Comparison of ENCODE assay signal across 10 mouse cellular contexts in genomic region chr11:116920746-116921145, GRCm38 (mm10). TPM values are rescaled to one million over a fixed set of nuclear protein-coding genes. Genes with fewer than 3 reads are reported as not detected.
DNase-seq lines count a peak whose midpoint lies in the region; ATAC-seq and TF ChIP-seq lines count a peak whose summit lies in the region.
"Had no signal": no experiment of that assay in that cellular context is flagged by ENCODE, and none has a peak within 500 bp of the region (broad histone marks: within the 10 kb centered on the region; RNA-seq: fewer than 3 reads in every experiment).

No protein-coding gene starts in this region.

- peaks cover 50% of the 10 kb centered on the region for H3K4me1 ChIP-seq in forebrain, embryonic 10.5 days
- peaks cover 29% of the 10 kb centered on the region for H3K4me1 ChIP-seq in limb, embryonic 10.5 days
- no peaks in the 10 kb centered on the region for H3K4me1 ChIP-seq in stomach, postnatal 0 days (replicated peaks; ENCODE audit: control insufficient read depth, insufficient read depth)
- H3K4me1 ChIP-seq in thymus, adult 2 months (replicated peaks; ENCODE audit: control insufficient read depth, insufficient read depth, low read length) = peaks cover 10% of the 10 kb centered on the region

- no peaks in the 10 kb centered on the region for H3K9me3 ChIP-seq in forebrain, embryonic 10.5 days
- no peaks in the 10 kb centered on the region for H3K9me3 ChIP-seq in limb, embryonic 10.5 days (replicated peaks)
- no peaks in the 10 kb centered on the region for H3K9me3 ChIP-seq in stomach, postnatal 0 days (ENCODE audit: control insufficient read depth, low read length)
- H3K9me3 ChIP-seq: embryonic facial prominence, embryonic 13.5 days; limb, embryonic 12.5 days had no signal

- no peak overlapping the region for H3K9ac ChIP-seq in stomach, postnatal 0 days (ENCODE audit: low read length)
- H3K9ac ChIP-seq: limb, embryonic 12.5 days had no signal

- no peak overlapping the region for H3K4me2 ChIP-seq in stomach, postnatal 0 days (replicated peaks; ENCODE audit: low read depth)

- H3K36me3 ChIP-seq in forebrain, embryonic 10.5 days (replicated peaks) = peaks cover 27% of the 10 kb centered on the region
- no peaks in the 10 kb centered on the region for H3K36me3 ChIP-seq in limb, embryonic 10.5 days
- H3K36me3 ChIP-seq in stomach, postnatal 0 days (ENCODE audit: control insufficient read depth, insufficient read depth, low read length) = no peaks in the 10 kb centered on the region
- H3K36me3 ChIP-seq in thymus, adult 2 months (ENCODE audit: control insufficient read depth, insufficient read depth, low read length) = no peaks in the 10 kb centered on the region
- H3K36me3 ChIP-seq: embryonic facial prominence, embryonic 13.5 days; limb, embryonic 12.5 days had no signal

- WGBS in forebrain, embryonic 10.5 days = 2% methylated on average over 6 of the region's 6 CpGs
- WGBS in limb, embryonic 10.5 days = 4% methylated on average over 6 of the region's 6 CpGs
- WGBS in stomach, postnatal 0 days = 10% methylated on average over 6 of the region's 6 CpGs
- WGBS in thymus, adult 2 months = 8% methylated on average over 6 of the region's 6 CpGs

- H3K27ac ChIP-seq in forebrain, embryonic 10.5 days = no peak overlapping the region
- no peak overlapping the region for H3K27ac ChIP-seq in limb, embryonic 10.5 days
- H3K27ac ChIP-seq in stomach, postnatal 0 days (replicated peaks) = no peak overlapping the region
- no peak overlapping the region for H3K27ac ChIP-seq in thymus, adult 2 months (ENCODE audit: control insufficient read depth, insufficient read depth, low read length)
- H3K27ac ChIP-seq: embryonic facial prominence, embryonic 13.5 days; limb, embryonic 12.5 days had no signal

- no peak for TF ChIP-seq EP300 in stomach, postnatal 0 days (optimal IDR thresholded peaks at IDR 0.05)

- peak; percentile 21 for DNase-seq in ovary, postnatal 36 days (ENCODE audit: low spot score)
- no peak for DNase-seq in ovary, postnatal 10 days (ENCODE audit: low spot score)
- peak; percentile 24 for DNase-seq in forebrain, embryonic 10.5 days (ENCODE audit: extremely low spot score, low spot score)
- DNase-seq in limb, embryonic 10.5 days (ENCODE audit: low spot score) = peak; percentile 70
- DNase-seq in stomach, postnatal 0 days (ENCODE audit: low spot score) = peak; percentile 45
- no peak for DNase-seq in spleen, postnatal 10 days (ENCODE audit: low spot score in 2 of 2)
- no peak for DNase-seq in thymus, adult 2 months

- no peak for ATAC-seq in stomach, postnatal 0 days (ENCODE audit: low FRiP score, low TSS enrichment)
- ATAC-seq: activated CD4-positive, CD25-positive, alpha-beta regulatory T cell, adult 4 months had no signal

- no peak for TF ChIP-seq CTCF in stomach, postnatal 0 days (IDR thresholded peaks at IDR 0.05; ENCODE audit: low read depth)
- TF ChIP-seq CTCF in thymus, adult 2 months (IDR thresholded peaks at IDR 0.05; ENCODE audit: borderline replicate concordance, control insufficient read depth, extremely low read depth, insufficient read depth, low read length, poor library complexity) = no peak

- peak overlapping the region; percentile 77 for H3K4me3 ChIP-seq in forebrain, embryonic 10.5 days
- no peak overlapping the region for H3K4me3 ChIP-seq in limb, embryonic 10.5 days
- H3K4me3 ChIP-seq in stomach, postnatal 0 days (ENCODE audit: low read depth, low read length) = no peak overlapping the region
- H3K4me3 ChIP-seq in thymus, adult 2 months (ENCODE audit: control insufficient read depth, insufficient read depth, low read length) = no peak overlapping the region
- H3K4me3 ChIP-seq: embryonic facial prominence, embryonic 13.5 days had no signal

- TF ChIP-seq POLR2A in thymus, adult 2 months (IDR thresholded peaks at IDR 0.05; ENCODE audit: control insufficient read depth, extremely low read depth, insufficient read depth, low read length, poor library complexity) = no peak

- H3K27me3 ChIP-seq in forebrain, embryonic 10.5 days (ENCODE audit: poor library complexity, severe bottlenecking) = peaks cover 77% of the 10 kb centered on the region
- H3K27me3 ChIP-seq in limb, embryonic 10.5 days (ENCODE audit: low read depth, poor library complexity, severe bottlenecking) = peaks cover 91% of the 10 kb centered on the region
- H3K27me3 ChIP-seq in stomach, postnatal 0 days (ENCODE audit: control insufficient read depth, insufficient read depth, low read length) = peaks cover 7% of the 10 kb centered on the region
- peaks cover 18% of the 10 kb centered on the region for H3K27me3 ChIP-seq in thymus, adult 2 months (ENCODE audit: control insufficient read depth, insufficient read depth, low read length)

RNA-seq across cellular contexts. Expression of gene Mgat5b, which starts 2.1 kb away (rescaled TPM):
- polyA plus RNA-seq in forebrain, embryonic 10.5 days (2016; fragmentation: Nextera tagmentation; extraction: Ambion mirVana) = 3.3 and 3.7 TPM in 2 replicates
- polyA plus RNA-seq in limb, embryonic 10.5 days (2016; fragmentation: Nextera tagmentation; extraction: Ambion mirVana) = 1.1 and 1.4 TPM in 2 replicates
- polyA plus RNA-seq in stomach, postnatal 0 days (2015; fragmentation: Nextera tagmentation; extraction: Ambion mirVana) = 0.30 and 0.57 TPM in 2 replicates
- 6.1 and 6.4 TPM in 2 replicates for polyA plus RNA-seq in thymus, adult 2 months (2012; rRNA removed)
- polyA plus RNA-seq: activated CD4-positive, CD25-positive, alpha-beta regulatory T cell, adult 4 months had no signal

Comparison
In these comparisons a context has a peak if more than half of its experiments do, and no peak if none do; other contexts are left out.
1. DNase-seq: peak in ovary, postnatal 36 days (single experiment), forebrain, embryonic 10.5 days (single experiment), limb, embryonic 10.5 days (single experiment) and stomach, postnatal 0 days (single experiment); none in ovary, postnatal 10 days (single experiment), spleen, postnatal 10 days (0 of 2) and thymus, adult 2 months (single experiment).